Mouse (Mus musculus): ENCODE data around the gene 1700025C18Rik. TPM values are rescaled to one million over a fixed set of nuclear protein-coding genes. Genes with fewer than 3 reads are reported as not detected.

The 1700025C18Rik gene
- total RNA-seq, 1 experiment from 2014 or later: not detected

DNA sequence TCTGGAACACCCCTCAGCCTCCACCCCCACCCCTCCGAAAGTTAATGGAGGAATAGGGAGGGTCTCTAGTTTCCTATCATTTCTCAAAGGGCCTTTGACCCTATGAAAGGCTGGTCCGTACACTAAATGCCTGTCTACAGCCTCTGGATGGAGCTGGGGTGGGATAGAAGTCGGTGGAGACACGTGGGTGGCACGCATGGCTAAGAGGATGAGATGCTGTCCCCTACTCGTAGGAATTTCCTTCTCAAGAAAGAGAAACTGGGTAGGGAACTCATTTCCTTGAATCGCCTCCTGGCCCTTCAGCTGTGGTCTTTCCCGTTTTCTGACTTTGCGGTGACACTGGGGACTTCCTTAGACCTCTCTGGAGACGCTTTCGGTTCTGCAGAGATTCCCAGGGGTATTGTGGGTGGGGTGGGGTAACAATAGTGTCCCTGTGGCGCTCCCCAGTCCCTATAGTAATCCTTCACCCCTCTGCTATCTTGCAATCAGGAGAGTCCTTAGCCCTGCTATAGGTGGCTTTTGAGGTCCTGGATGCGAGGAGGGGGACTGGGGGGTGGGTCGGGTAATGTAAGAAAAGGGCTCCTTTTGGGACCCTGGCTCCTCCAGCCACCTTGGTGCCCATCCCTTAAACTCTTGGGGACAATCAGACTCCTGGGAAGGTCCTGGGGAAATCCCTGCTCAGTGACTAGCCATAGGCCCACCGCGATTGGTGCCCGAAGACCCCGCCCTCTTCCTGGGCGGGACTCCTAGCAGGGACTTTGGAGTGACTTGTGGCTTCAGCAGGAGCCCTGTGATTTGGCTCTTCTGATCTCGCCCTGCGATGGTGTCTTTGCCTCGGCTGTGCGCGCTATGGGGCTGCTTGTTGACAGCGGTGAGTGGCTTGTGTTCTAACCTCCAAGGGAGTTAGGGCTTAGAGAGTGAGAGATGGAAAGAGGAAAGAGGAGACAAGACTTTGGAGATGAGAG is 35.4 kb downstream of the 1700025C18Rik start, which contains the start of gene Cd40:
Cd40 (plus strand) TSS at position 740 of the 965 bp plus-strand sequence.
- ATAC-seq (replicated peaks in 1 of 2; ENCODE audit: insufficient read depth in 1 of 2, low FRiP score in 2 of 2, low TSS enrichment in 1 of 2, low read depth in 1 of 2, poor library complexity in 2 of 2, severe bottlenecking in 2 of 2): peak; percentile 61 to 70; a peak in 2 of 4 replicates

DNA sequence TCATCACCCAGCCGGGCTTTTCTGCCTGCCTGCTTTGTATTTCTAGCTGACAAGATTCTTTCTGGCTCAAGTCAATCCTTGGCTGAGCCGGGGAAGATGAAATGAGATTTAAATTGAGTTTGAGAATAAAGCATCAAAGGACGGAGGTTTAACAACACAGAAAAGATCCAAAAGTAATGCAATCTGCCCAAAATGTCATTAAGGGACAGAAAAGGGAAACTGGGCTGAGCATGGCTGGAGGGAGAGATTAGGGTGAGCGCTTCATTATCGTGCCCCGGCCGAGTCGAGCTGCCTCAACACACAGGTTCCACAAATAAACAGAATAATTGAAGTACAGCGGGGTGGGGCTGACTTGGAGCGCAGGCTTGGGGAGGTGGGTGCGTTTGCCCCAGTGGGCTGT is 39.0 kb downstream of the 1700025C18Rik start:
- no peak for ATAC-seq (replicated peaks in 1 of 2; ENCODE audit: insufficient read depth in 1 of 2, low FRiP score in 2 of 2, low TSS enrichment in 1 of 2, low read depth in 1 of 2, poor library complexity in 2 of 2, severe bottlenecking in 2 of 2)

DNA sequence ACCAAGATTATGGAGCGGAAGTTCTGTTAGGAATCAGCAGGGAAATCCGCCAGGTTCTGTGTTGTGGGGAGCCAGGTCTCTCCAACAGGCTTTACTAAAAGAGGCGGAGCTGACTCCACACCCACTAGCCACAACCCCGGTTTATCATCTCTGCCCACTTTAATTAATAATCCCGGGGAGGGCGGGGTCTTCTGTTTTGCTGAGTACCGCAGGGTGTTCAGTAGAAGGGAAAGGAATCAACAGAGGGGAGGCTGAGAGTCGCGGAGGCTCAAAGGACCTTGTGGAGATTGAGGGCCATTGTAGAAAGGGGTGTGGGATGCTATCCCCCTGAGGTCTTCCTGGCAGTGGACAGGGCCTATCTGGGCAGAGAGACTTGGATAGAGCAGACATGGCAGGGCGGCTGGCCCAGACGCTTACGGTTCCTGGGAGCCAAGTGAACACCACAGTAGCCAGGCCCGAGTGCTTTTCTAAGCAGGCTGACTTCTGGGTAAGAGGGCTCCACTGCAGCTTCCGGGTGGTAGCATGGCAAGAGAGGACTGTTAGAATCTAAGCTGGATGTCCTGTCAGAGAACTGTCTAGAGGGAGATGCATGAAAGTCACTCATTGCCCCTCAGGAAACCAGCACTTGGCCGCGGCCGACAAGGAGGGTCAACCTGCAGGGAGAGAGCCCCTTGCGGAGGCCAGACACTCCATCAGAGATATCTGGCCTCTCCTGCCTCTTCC is 39.6 kb downstream of the 1700025C18Rik start:
- no peak for ATAC-seq (replicated peaks in 1 of 2; ENCODE audit: insufficient read depth in 1 of 2, low FRiP score in 2 of 2, low TSS enrichment in 1 of 2, low read depth in 1 of 2, poor library complexity in 2 of 2, severe bottlenecking in 2 of 2)

DNA sequence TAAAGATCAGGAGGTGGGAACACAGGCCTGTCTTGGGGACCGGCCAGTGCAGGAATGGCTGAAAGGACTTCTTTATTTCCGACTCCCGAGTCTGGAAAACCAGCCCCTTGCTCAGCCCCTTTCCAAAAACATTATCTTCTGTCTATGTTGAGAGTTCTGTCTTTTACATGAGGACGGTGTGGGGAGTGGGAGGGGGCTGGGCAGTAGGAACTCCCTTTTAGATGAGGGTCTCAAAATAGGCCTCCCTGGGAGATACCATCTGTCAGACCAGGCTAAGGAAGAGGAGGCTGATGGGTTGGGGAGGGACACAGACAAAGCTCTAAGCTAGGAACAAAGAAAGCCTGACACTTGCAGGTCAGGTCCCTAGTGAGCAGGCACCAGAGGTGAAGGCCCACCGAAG is 41.5 kb downstream of the 1700025C18Rik start:
- no peak for ATAC-seq (replicated peaks in 1 of 2; ENCODE audit: insufficient read depth in 1 of 2, low FRiP score in 2 of 2, low TSS enrichment in 1 of 2, low read depth in 1 of 2, poor library complexity in 2 of 2, severe bottlenecking in 2 of 2)

DNA sequence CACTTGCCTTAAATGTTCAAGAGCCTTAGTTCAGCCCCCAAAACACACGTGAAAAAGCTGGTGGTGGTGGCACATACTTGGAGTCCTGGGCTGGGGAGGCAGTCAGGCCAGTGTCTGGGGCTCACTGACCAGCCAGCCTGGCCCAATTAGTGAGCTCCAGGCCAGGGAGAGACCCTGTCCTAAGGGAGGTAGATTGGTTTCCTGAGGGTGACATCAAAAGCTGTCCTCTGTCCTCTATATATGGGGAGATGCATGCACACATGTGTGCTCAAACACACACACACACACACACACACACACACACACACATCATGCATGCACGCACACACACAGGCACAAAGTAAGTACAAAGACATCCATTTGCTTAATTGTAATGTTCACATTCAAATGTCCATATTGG is 46.8 kb downstream of the 1700025C18Rik start:
- ATAC-seq (replicated peaks in 1 of 2; ENCODE audit: insufficient read depth in 1 of 2, low FRiP score in 2 of 2, low TSS enrichment in 1 of 2, low read depth in 1 of 2, poor library complexity in 2 of 2, severe bottlenecking in 2 of 2): no peak

DNA sequence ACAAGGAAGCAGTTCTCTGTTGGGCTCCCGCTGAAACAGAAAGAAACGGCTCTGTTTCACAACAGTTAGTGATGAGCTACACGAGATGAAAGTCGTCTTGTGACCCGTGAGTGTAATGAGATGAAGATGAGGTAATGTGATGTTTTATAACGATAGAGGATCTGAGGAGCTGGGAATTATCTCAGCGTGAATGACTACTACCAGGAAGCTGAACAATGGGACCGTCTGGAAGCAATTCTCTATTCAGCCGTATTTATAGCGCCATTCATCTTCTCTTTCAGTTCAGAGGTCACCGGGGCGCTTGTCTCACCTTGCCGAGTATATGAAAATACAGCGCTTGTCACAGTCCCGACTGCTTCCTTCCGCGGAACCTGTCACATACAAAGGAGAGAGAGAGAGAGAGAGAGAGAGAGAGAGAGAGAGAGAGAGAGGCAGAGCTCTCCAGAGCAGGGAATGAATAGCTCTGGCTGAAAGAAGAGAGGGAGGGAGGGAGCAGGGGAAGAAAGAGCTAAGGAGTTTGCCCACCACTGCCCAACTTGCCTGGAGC is 47.4 kb downstream of the 1700025C18Rik start:
- ATAC-seq (replicated peaks in 1 of 2; ENCODE audit: insufficient read depth in 1 of 2, low FRiP score in 2 of 2, low TSS enrichment in 1 of 2, low read depth in 1 of 2, poor library complexity in 2 of 2, severe bottlenecking in 2 of 2): no peak

DNA sequence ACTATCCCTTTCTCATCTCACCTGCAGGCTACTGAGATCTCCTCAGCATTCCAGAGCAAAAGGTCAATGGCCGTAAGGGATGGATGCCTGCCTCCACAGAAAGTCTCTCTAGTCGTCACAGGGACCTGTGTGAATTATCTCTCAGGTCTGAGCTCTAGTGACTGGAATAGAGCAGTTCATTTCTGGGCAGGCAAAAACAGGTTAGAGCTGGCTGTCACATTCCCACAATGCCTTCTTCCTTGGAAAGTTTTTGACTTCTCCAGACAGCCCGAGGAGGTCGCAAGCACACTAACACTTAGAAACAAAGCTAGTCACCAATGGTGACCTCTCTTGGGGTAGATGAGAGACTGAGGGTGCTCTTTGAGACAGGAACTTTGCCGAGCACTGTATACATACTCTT is 48.4 kb downstream of the 1700025C18Rik start:
- ATAC-seq (replicated peaks in 1 of 2; ENCODE audit: insufficient read depth in 1 of 2, low FRiP score in 2 of 2, low TSS enrichment in 1 of 2, low read depth in 1 of 2, poor library complexity in 2 of 2, severe bottlenecking in 2 of 2): no peak

DNA sequence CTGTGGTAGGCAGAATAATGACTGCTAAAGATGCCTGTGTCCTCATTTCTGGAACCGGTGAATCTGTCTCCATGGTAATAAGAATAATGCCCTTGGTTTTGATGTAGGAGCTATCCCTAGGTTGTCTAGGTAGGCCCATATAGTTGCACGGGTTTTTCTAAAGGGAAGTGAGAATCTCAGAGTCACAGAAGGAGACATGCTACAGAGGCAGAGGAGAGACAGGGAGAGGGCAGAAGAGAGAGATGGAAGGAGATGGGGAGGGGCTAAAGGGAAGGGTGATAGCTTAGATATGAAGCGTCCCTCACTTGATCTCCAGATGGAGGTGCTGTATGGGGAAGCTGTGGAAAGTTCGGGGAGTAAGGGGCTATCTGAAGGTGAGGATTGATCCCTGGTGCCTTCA is 53.1 kb downstream of the 1700025C18Rik start:
- ATAC-seq (replicated peaks in 1 of 2; ENCODE audit: insufficient read depth in 1 of 2, low FRiP score in 2 of 2, low TSS enrichment in 1 of 2, low read depth in 1 of 2, poor library complexity in 2 of 2, severe bottlenecking in 2 of 2): no peak

DNA sequence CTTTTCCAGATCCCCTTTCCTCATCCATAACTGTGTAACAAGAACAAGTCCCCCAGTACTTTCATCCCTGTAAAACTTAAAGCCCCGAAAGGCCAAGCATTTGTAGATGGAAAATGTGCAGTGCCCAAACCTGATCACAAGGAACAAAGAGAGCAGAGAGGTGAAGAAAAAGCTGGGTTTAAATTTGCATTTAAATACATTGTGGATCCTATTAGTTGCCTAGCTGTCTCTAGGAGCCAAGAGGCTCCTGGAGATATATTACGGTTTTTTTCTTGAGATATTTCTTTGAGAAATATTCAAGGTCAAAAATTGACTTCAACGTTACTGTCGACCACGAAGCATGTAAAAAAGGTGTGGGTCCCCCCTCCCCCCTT is 55.5 kb downstream of the 1700025C18Rik start:
- no peak for ATAC-seq (replicated peaks in 1 of 2; ENCODE audit: insufficient read depth in 1 of 2, low FRiP score in 2 of 2, low TSS enrichment in 1 of 2, low read depth in 1 of 2, poor library complexity in 2 of 2, severe bottlenecking in 2 of 2)

DNA sequence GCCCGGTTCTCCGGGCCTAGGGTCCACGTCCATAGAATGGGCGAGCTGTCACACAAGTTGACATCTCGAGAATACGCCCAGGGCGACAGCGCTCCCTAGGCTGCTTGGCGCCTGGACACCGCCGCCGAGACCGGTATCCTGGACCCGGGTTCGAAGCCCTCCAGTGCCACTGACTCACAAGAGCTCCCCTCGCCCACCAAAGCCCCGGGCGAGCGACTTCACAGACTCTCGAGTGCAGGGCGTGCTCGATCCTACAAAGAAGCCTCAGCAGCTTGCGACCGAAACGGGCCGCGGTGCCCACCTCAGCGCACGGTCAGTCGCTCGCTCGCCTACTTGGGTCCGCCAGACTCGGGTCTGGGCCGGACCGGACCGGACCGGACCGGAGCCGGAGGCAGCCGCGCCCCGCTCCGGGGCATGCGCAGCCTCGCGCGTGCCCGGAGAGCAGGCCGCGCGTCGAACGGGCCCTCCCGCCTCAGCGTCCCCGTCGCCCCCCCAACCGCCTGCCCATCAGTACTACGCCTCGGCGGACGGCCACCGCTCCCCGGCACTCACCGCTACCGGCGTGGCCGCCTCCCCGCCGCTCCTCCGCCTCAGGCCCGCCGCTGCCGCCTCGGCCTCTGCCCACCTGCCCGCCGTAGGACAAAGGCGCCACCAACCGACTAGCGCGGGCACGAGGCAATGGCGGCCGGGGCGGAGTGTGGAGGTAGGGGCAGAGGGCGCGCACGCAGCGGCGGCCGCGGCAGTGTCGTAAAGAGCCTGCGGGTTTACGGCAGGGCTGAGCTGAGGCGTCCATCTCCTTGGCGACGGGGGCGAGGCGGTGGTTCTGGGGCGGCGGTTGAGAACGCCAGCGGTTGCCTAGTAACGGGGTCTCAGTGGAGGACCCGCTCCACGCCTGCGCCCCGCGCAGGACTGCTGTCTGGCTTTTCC is 56.2 kb downstream of the 1700025C18Rik start, which contains the start of gene Ncoa5:
Ncoa5 (minus strand) TSS at position 737 of the 927 bp plus-strand sequence.
- ATAC-seq (replicated peaks in 1 of 2; ENCODE audit: insufficient read depth in 1 of 2, low FRiP score in 2 of 2, low TSS enrichment in 1 of 2, low read depth in 1 of 2, poor library complexity in 2 of 2, severe bottlenecking in 2 of 2): peak; percentile 98

DNA sequence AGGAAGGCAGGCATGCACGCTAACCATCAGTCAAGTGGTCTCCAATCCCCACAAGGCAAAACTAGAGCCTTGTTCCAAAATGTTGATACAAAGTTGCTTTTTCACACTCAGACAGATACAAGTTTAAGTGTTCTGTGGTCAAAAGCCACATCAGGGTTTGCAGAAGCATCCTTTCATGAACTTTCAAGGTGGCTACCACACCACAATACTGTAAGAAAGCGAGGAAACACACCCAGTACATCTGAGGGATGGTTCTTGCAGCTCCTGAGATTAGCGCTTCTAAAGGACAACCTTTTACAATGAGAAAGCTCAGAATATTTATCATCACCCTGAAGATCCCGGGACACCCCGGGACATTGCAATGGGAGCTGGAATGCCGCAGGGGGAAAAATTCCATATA is 57.2 kb downstream of the 1700025C18Rik start:
- no peak for ATAC-seq (replicated peaks in 1 of 2; ENCODE audit: insufficient read depth in 1 of 2, low FRiP score in 2 of 2, low TSS enrichment in 1 of 2, low read depth in 1 of 2, poor library complexity in 2 of 2, severe bottlenecking in 2 of 2)

DNA sequence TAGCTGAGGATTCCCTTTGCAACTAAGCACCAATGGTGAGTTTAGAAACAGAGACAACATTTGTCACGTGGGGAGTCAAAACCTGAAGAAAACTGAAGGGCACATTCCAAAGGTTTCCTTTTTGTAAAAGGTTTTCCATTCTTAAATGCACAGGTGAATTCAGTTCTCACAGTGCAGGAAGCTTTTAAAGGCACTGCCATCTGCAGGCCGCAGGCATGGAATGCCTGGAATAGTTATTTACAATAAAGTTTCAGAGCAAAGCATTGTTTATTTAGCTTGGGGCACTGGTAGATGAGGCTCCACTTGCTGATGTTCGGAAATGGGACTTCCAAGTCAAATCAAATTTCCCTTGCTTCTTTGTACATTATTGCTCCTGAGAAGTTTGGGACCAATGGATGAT is 58.0 kb downstream of the 1700025C18Rik start:
- no peak for ATAC-seq (replicated peaks in 1 of 2; ENCODE audit: insufficient read depth in 1 of 2, low FRiP score in 2 of 2, low TSS enrichment in 1 of 2, low read depth in 1 of 2, poor library complexity in 2 of 2, severe bottlenecking in 2 of 2)

Other genes starting within 250 kb of the 1700025C18Rik start
- gene Pltp, start 233.0 kb downstream of the 1700025C18Rik start, total RNA-seq (2017): 0.55 and 0.56 TPM in 2 replicates
- 19.7 and 23.4 TPM in 2 replicates for gene Pcif1, start 211.4 kb downstream of the 1700025C18Rik start, total RNA-seq (2017)
- 6.6 and 10.5 TPM in 2 replicates for gene Zfp335, start 179.0 kb downstream of the 1700025C18Rik start, total RNA-seq (2017)
- 15.3 and 37.5 TPM in 2 replicates for gene Mmp9, start 150.0 kb downstream of the 1700025C18Rik start, total RNA-seq (2017)
- gene Slc12a5, start 129.9 kb downstream of the 1700025C18Rik start, total RNA-seq (2017): 0.45 and 0.63 TPM in 2 replicates
- 42.7 and 58.0 TPM in 2 replicates for gene Ncoa5, start 55.9 kb downstream of the 1700025C18Rik start, total RNA-seq (2017)
- 0.94 and 3.4 TPM in 2 replicates for gene Cd40, start 35.1 kb downstream of the 1700025C18Rik start, total RNA-seq (2017)
- not detected in 2 replicates for gene Cdh22, start 144.1 kb upstream of the 1700025C18Rik start, total RNA-seq (2017)
- gene Slc35c2, start 197.1 kb upstream of the 1700025C18Rik start, total RNA-seq (2017): 57.6 and 62.2 TPM in 2 replicates
- 24.3 and 27.3 TPM in 2 replicates for gene Elmo2, start 235.7 kb upstream of the 1700025C18Rik start, total RNA-seq (2017)